Mouse (Mus musculus): ENCODE data around the gene Cacnb1. TPM values are rescaled to one million over a fixed set of nuclear protein-coding genes. Genes with fewer than 3 reads are reported as not detected.

Cacnb1 gene
- polyA plus RNA-seq, 1 experiment from 2014 or later: 63.0 TPM

DNA sequence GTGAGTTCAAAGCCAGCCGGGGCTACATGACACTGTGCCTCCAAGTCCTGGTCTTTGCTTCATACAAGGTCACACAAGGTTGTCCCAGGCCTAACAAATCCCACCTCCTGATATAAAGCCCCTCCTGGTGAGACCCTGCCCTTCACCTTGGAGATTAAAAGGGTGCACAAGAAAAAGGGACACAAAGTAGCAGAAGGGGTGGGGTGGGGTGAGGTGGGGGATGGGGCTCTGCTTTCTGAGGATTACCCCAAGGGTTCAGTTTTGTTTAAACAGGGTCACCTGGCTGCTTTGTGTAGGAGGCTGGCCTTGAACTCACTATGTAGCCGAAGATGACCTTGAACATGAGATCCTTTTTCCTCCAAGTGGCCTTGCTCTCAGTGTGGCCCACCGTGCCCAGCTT lies 39.3 kb downstream of the Cacnb1 start:
- Histone ChIP-seq H3K27me3 (replicated peaks) (peaks cover 26% of the 10 kb centered on the region), H3K27ac (replicated peaks) (no peak overlapping the region), H3K4me2 (no peak overlapping the region), H3K4me1 (peaks cover 21% of the 10 kb centered on the region), H3K36me3 (no peaks in the 10 kb centered on the region), H3K4me3 (replicated peaks) (no peak overlapping the region), H3K9me3 (replicated peaks) (no peaks in the 10 kb centered on the region), H3K9ac (replicated peaks) (no peak overlapping the region)
- no peak for ATAC-seq (ENCODE audit: low FRiP score)
- 90% methylated on average over 3 of the region's 3 CpGs for WGBS

DNA sequence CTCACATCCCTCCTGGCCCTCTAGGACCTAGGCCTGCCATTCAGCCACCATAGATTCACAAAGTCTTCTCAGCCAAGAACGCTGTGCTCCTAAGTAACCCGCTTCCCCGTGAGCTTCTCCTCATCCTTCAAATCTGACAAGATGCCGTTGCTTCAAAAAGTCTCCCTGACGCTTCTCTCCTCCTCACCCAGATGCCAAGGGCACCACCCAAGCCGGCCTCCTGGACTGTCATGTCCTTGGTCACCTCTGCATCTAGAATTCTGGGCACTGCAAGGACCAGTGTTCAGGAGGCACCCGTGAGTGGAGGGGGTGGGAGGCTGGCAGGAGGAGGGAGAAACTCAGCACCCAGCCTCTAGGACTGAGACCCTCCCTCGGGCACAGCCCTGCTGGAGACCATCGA lies 40.1 kb downstream of the Cacnb1 start:
- Histone ChIP-seq H3K4me3 (replicated peaks) (no peak overlapping the region), H3K36me3 (no peaks in the 10 kb centered on the region), H3K9ac (replicated peaks) (no peak overlapping the region), H3K4me1 (peaks cover 21% of the 10 kb centered on the region), H3K9me3 (replicated peaks) (no peaks in the 10 kb centered on the region), H3K4me2 (no peak overlapping the region), H3K27me3 (replicated peaks) (peaks cover 26% of the 10 kb centered on the region), H3K27ac (replicated peaks) (no peak overlapping the region)
- WGBS: 87% methylated on average over 9 of the region's 9 CpGs
- no peak for ATAC-seq (ENCODE audit: low FRiP score)

DNA sequence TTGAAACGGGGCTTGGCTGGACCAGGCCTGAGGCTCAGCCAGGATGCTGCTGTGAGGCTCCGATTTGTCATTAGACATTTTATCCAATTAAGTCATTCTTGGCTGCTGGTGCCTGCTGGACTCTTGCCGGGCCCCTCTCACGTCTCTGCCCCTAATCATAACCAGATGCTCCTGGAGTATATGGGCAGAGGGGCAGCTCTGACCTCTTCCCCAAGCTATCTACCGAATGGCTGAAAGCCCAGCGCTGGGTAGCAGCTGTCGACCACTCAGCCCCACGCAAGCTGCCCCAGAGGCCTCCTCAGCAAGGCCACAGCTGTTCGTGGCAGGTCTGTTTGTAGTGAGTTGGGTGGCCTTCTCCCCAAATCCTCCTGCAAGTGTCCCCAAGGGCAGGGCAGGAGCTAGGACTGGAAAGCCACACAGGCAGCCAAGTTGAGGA lies 42.3 kb downstream of the Cacnb1 start:
- no peaks in the 10 kb centered on the region for H3K36me3 ChIP-seq
- H3K27ac ChIP-seq (replicated peaks): 0 out of 2 replicates have a peak overlapping the region, but pooled peaks have one; percentile 3
- no peak for ATAC-seq (ENCODE audit: low FRiP score)
- 0 out of 2 replicates have a peak, but pooled peaks cover 3% of the 10 kb centered on the region for H3K4me1 ChIP-seq
- H3K4me3 ChIP-seq (replicated peaks): no peak overlapping the region
- WGBS: 46% methylated on average over 9 of the region's 9 CpGs
- H3K9me3 ChIP-seq (replicated peaks): no peaks in the 10 kb centered on the region
- no peak overlapping the region for H3K4me2 ChIP-seq
- peaks cover 18% of the 10 kb centered on the region for H3K27me3 ChIP-seq (replicated peaks)
- H3K9ac ChIP-seq (replicated peaks): no peak overlapping the region

DNA sequence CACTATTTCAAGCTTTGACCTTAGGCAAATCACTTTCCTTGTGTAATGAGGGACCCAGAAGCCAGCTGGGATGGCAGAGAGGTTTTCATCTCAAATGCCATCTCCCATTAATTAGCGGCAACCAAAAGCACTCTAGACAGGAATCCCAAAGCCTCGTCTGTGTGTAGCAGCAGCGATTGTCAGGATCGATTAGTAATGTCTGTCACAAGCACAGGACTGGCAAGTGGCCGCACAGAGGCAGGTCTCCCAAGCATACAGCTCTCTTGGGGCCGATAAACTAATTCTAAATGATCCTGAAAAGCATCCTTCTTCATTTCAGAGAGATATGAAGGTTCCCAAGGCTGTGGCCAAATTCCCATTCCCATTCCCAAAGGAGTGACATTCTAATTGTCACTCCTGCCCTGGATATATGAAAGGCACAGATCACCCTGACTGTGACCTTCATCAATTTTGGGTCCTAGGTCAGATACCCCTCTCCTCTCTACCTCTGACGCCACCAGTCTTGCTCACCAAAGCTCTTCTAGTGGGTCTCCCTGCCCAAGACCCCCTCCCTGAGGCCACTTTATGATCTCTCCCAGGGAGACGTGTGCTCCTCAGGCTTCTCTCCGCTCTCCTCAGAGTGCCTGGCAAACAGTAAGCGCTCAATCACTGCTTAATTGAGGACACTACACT lies 42.9 kb downstream of the Cacnb1 start:
- Histone ChIP-seq H3K9ac (replicated peaks) (no peak overlapping the region), H3K27ac (replicated peaks) (no peak overlapping the region), H3K4me2 (no peak overlapping the region), H3K27me3 (replicated peaks) (peaks cover 12% of the 10 kb centered on the region), H3K4me3 (replicated peaks) (no peak overlapping the region), H3K9me3 (replicated peaks) (no peaks in the 10 kb centered on the region), H3K36me3 (no peaks in the 10 kb centered on the region), H3K4me1 (0 out of 2 replicates have a peak, but pooled peaks cover 3% of the 10 kb centered on the region)
- 60% methylated on average over 10 of the region's 10 CpGs for WGBS
- no peak for ATAC-seq (ENCODE audit: low FRiP score)

DNA sequence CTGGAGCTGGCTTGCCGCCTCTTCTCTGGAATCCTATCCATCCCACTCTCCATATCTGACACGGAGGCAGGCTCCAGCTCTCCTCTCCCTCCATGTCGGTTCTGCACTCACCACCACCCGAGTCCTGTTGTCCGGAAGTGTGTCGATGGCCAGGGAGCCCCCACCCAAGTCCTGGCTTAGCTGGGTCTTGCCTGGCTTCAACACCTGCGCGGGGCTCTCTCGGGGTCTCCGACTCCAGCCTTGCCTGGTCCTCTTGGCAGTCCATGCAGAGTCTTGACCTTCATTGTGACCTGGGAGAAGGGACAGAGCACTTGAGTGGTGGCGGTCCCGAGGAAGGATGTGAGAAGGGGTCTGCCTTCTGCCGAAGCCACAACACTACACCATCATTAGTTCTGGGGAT lies 44.4 kb downstream of the Cacnb1 start:
- no peaks in the 10 kb centered on the region for H3K27me3 ChIP-seq (replicated peaks)
- no peak for ATAC-seq (ENCODE audit: low FRiP score)
- no peaks in the 10 kb centered on the region for H3K36me3 ChIP-seq
- 91% methylated on average over 13 of the region's 13 CpGs for WGBS
- no peak overlapping the region for H3K4me3 ChIP-seq (replicated peaks)
- H3K4me2 ChIP-seq: no peak overlapping the region
- H3K4me1 ChIP-seq: 0 out of 2 replicates have a peak, but pooled peaks cover 3% of the 10 kb centered on the region
- no peak overlapping the region for H3K9ac ChIP-seq (replicated peaks)
- H3K9me3 ChIP-seq (replicated peaks): no peaks in the 10 kb centered on the region
- H3K27ac ChIP-seq (replicated peaks): no peak overlapping the region

DNA sequence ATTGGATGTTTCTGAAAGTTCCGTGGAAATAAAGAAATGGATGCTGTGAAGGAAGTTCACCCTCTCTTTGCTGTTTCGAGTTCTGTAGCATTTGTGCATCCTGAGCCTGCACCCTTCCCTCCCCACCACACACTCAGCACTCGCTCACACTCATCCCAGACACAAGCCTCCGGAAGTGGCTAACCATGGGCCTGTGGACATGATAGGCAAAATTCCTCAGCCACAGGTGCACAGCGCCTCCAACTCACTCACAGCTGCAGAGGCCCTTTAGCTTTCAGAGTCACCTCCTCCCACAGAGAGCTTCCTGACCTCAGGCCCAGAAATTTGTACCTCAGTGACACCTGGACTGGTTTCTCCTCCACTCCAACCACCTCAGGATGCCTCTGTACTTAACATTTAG lies 45.0 kb downstream of the Cacnb1 start:
- no peak overlapping the region for H3K4me3 ChIP-seq (replicated peaks)
- WGBS: 77% methylated on average over 5 of the region's 5 CpGs
- ATAC-seq (ENCODE audit: low FRiP score): no peak
- no peak overlapping the region for H3K27ac ChIP-seq (replicated peaks)
- 0 out of 2 replicates have a peak, but pooled peaks cover 3% of the 10 kb centered on the region for H3K4me1 ChIP-seq
- H3K9ac ChIP-seq (replicated peaks): no peak overlapping the region
- no peaks in the 10 kb centered on the region for H3K9me3 ChIP-seq (replicated peaks)
- no peak overlapping the region for H3K4me2 ChIP-seq
- H3K36me3 ChIP-seq: no peaks in the 10 kb centered on the region
- no peaks in the 10 kb centered on the region for H3K27me3 ChIP-seq (replicated peaks)

DNA sequence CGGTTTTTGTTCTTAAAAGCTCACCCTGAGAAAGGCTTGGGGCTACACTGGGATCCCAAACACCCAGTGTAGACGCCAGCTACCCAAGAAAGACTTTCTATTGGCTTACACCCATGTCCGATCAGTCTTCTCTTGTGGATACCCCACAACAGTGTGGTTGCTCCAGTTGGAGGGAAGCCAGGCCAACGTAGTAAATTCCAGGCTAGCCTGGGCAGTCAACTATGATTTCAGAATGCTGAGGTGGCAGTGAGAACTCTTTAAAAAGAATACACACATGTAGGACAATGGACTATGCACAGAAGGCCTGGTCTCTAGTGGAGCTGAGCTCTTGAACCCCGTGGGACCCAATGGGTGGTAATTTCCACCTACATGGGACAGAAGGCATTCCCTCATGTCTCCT lies 48.1 kb downstream of the Cacnb1 start:
- 83% methylated on average over 5 of the region's 5 CpGs for WGBS
- no peaks in the 10 kb centered on the region for H3K27me3 ChIP-seq (replicated peaks)
- H3K4me3 ChIP-seq (replicated peaks): no peak overlapping the region
- H3K36me3 ChIP-seq: no peaks in the 10 kb centered on the region
- H3K4me1 ChIP-seq: peaks cover 3% of the 10 kb centered on the region; the same call in 1 of the 2 replicates
- no peak overlapping the region for H3K4me2 ChIP-seq
- no peak overlapping the region for H3K27ac ChIP-seq (replicated peaks)
- no peaks in the 10 kb centered on the region for H3K9me3 ChIP-seq (replicated peaks)
- no peak overlapping the region for H3K9ac ChIP-seq (replicated peaks)
- ATAC-seq (ENCODE audit: low FRiP score): no peak

DNA sequence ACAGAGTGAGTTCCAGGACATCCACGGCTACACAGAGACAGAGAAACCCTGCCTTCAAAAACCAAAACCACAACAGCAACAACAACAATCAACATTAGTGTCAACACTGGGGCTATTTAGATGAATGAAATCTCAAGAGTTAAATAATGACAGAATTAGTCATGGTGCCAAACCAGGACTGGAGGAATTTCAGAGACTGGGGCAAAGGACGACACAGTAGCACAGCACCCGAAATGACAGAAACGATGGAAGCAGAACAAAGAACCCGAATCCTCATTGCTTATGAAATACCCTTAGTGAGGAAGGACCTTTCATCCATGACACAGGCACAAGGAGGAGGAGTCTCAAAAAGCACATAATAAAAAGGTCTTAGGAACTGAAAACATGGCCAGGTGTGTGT lies 48.7 kb downstream of the Cacnb1 start:
- H3K4me3 ChIP-seq (replicated peaks): no peak overlapping the region
- no peaks in the 10 kb centered on the region for H3K9me3 ChIP-seq (replicated peaks)
- no peaks in the 10 kb centered on the region for H3K36me3 ChIP-seq
- H3K4me1 ChIP-seq: peaks cover 3% of the 10 kb centered on the region; the same call in 1 of the 2 replicates
- WGBS: 92% methylated on average over 5 of the region's 5 CpGs
- no peak overlapping the region for H3K27ac ChIP-seq (replicated peaks)
- H3K9ac ChIP-seq (replicated peaks): no peak overlapping the region
- no peak overlapping the region for H3K4me2 ChIP-seq
- no peak for ATAC-seq (ENCODE audit: low FRiP score)
- H3K27me3 ChIP-seq (replicated peaks): no peaks in the 10 kb centered on the region

DNA sequence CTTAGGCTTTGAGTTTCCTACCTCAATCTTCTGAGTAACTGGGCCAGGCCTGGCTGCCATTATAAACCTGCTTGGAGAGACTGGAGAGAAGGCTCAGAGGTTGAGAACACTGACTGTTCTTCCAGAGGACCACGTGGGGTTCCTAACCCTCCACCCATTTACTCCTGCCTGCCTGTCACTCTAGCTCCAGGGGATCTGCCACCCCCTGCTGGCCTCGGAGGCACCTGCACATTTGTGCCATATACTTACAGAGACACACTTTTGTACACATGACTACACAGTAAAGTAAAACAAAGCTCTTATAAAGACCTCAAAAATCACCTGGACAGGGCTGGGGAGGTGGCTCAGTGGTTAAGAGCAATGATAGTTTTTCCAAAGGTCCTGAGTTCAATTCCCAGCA lies 50.4 kb downstream of the Cacnb1 start:
- H3K27me3 ChIP-seq (replicated peaks): no peaks in the 10 kb centered on the region
- H3K4me1 ChIP-seq: peaks cover 3% of the 10 kb centered on the region; the same call in 1 of the 2 replicates
- no peak overlapping the region for H3K9ac ChIP-seq (replicated peaks)
- H3K27ac ChIP-seq (replicated peaks): no peak overlapping the region
- H3K9me3 ChIP-seq (replicated peaks): no peaks in the 10 kb centered on the region
- H3K36me3 ChIP-seq: no peaks in the 10 kb centered on the region
- 79% methylated on average over 2 of the region's 2 CpGs for WGBS
- no peak for ATAC-seq (ENCODE audit: low FRiP score)
- H3K4me2 ChIP-seq: no peak overlapping the region
- H3K4me3 ChIP-seq (replicated peaks): no peak overlapping the region

DNA sequence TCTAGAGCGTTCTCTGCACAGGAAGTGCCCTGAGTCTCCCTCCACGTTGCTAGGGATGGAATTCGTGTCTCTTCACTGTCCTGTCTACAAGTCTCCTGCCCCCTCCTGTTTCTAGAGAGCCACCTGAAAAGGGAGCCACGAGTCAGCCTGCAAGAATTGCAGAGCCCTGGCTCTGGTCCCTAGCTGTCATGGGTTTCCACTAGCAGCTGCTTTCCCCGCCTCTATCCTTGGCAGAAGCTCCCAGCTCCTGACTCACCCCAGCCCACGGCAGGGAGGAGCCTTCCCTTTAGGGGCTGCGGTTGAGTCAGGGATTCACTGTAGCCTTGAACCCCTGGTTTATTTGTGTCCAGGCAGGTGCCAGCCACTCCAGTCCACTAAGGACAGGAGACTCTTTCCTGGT lies 51.6 kb downstream of the Cacnb1 start:
- Histone ChIP-seq H3K9ac (replicated peaks) (no peak overlapping the region), H3K9me3 (replicated peaks) (no peaks in the 10 kb centered on the region), H3K4me1 (peaks cover 10% of the 10 kb centered on the region), H3K4me2 (no peak overlapping the region), H3K4me3 (replicated peaks) (no peak overlapping the region), H3K27ac (replicated peaks) (no peak overlapping the region), H3K27me3 (replicated peaks) (no peaks in the 10 kb centered on the region), H3K36me3 (no peaks in the 10 kb centered on the region)
- WGBS: 40% methylated on average over 7 of the region's 7 CpGs
- no peak for ATAC-seq (ENCODE audit: low FRiP score)

DNA sequence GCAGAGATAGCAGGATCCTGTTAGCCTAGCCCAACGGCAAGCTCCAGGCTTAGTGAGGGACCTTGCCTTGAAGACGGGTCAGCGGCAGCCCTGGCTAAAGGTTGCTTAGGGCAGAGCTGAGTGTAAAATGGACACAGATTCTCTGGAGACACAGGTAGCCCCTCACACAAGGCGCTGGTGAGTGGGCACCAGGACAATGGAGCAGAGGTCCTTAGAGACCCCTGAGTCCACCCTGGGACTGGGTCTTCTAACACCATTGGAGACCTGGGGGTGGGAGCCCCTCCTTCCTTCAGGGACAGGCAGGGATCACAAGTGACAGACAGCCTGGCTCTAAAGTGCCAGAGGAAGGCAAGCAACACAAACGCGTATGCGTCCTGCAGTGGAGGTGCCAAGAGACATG lies 52.1 kb downstream of the Cacnb1 start:
- Histone ChIP-seq H3K9ac (replicated peaks) (no peak overlapping the region), H3K27ac (replicated peaks) (no peak overlapping the region), H3K4me2 (no peak overlapping the region), H3K4me3 (replicated peaks) (no peak overlapping the region), H3K9me3 (replicated peaks) (no peaks in the 10 kb centered on the region), H3K4me1 (peaks cover 10% of the 10 kb centered on the region), H3K36me3 (no peaks in the 10 kb centered on the region), H3K27me3 (replicated peaks) (no peaks in the 10 kb centered on the region)
- ATAC-seq (ENCODE audit: low FRiP score): no peak
- 89% methylated on average over 7 of the region's 7 CpGs for WGBS

DNA sequence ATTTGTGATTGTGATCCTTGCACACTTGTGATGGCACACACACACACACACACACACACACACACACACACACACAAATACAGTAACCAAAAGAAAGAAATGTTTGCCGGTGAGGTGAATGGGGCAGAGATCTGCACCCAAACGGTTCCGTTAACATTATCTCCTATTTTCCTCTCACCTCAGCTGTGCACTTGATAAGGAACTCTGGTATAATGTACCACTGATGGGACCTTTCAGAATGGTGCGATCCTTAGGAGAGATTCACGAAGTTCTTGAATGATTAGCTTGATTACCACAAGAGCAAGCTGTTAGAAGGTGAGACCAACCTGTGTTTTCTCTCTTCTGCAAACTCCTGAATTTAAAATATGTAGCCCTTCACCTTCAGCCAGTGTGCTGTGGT lies 54.4 kb downstream of the Cacnb1 start:
- Histone ChIP-seq H3K9ac (replicated peaks) (no peak overlapping the region), H3K4me1 (peaks cover 10% of the 10 kb centered on the region), H3K27ac (replicated peaks) (no peak overlapping the region), H3K4me2 (no peak overlapping the region), H3K9me3 (replicated peaks) (no peaks in the 10 kb centered on the region), H3K27me3 (replicated peaks) (no peaks in the 10 kb centered on the region), H3K4me3 (replicated peaks) (no peak overlapping the region), H3K36me3 (no peaks in the 10 kb centered on the region)
- no peak for ATAC-seq (ENCODE audit: low FRiP score)
- WGBS: 90% methylated on average over 5 of the region's 5 CpGs
